Mouse (Mus musculus) stomach, postnatal 0 days (tissue): ENCODE results near the gene Baz2a. TPM values are rescaled to one million over a fixed set of nuclear protein-coding genes. Genes with fewer than 3 reads are reported as not detected.

Source experiments
- ATAC-seq: fragments of 200-750 bp; cut with Nextera tagmentation; 2 replicates; pipeline ENCODE4 v1.8.0; 2017; ENCODE audit not compliant: low FRiP score, low TSS enrichment
- DNase-seq: peaks from one replicate; pipeline ENCODE4 v3.0.0-alpha.2; 2016; ENCODE audit warnings: low spot score
- H3K27ac ChIP-seq: fragments of 300-500 bp; sonication (generic); replicated peaks from 2 replicates; pipeline ENCODE4 v1.5.1; 2014; ENCODE audit warnings: mild to moderate bottlenecking, control low read depth
- H3K27me3 ChIP-seq: fragments of 300-500 bp; sonication (generic); 2 replicates; pipeline ENCODE4 v1.6.1; 2014; ENCODE audit warnings: low read length; ENCODE audit not compliant: control insufficient read depth, insufficient read depth
- H3K36me3 ChIP-seq: fragments of 300-500 bp; sonication (generic); 2 replicates; pipeline ENCODE4 v1.6.1; 2014; ENCODE audit warnings: low read length, mixed read lengths; ENCODE audit not compliant: control insufficient read depth, insufficient read depth
- H3K4me1 ChIP-seq: fragments of 300-500 bp; sonication (generic); replicated peaks from 2 replicates; pipeline ENCODE4 v1.6.1; 2014; ENCODE audit warnings: antibody characterized with exemption; ENCODE audit not compliant: control insufficient read depth, insufficient read depth
- H3K4me2 ChIP-seq: fragments of 300-500 bp; sonication (generic); replicated peaks from 2 replicates; pipeline ENCODE4 v1.6.1; 2014; ENCODE audit warnings: low read depth, mild to moderate bottlenecking, control low read depth, moderate library complexity
- H3K4me3 ChIP-seq: fragments of 300-500 bp; sonication (generic); 2 replicates; pipeline ENCODE4 v1.5.1; 2014; ENCODE audit warnings: low read depth, low read length, control low read depth
- H3K9ac ChIP-seq: fragments of 300-500 bp; sonication (generic); 2 replicates; pipeline ENCODE4 v1.6.1; 2014; ENCODE audit warnings: mild to moderate bottlenecking, low read length, control low read depth, mixed read lengths
- H3K9me3 ChIP-seq: fragments of 300-500 bp; sonication (generic); 2 replicates; pipeline ENCODE4 v1.6.1; 2016; ENCODE audit warnings: low read length; ENCODE audit not compliant: control insufficient read depth
- CTCF ChIP-seq: IDR thresholded peaks from 2 replicates; pipeline ENCODE4 v1.5.1; 2016; ENCODE audit warnings: antibody characterized with exemption, low read depth, mild to moderate bottlenecking, moderate library complexity
- EP300 ChIP-seq: optimal IDR thresholded peaks from 2 replicates; pipeline ENCODE3; 2016; ENCODE audit warnings: antibody characterized with exemption
- whole genome bisulfite sequencing: fragments of 180-500 bp; shearing (Covaris S2); extraction: QIAGEN DNeasy Blood & Tissue Kit; methylation state at CpG from one replicate; pipeline ENCODE4 v1.1.7; 2014; 5-methylcytosine and 5-hydroxymethylcytosine counted together
- polyA plus RNA-seq: library from polyadenylated mRNA; unstranded; fragments of >200 nt; fragmentation: Nextera tagmentation; extraction: Ambion mirVana; gene quantifications from 2 replicates; pipeline ENCODE4 v1.2.1, GENCODE M21; 2015

Gene Baz2a
- polyA plus RNA-seq, 1 experiment from 2014 or later = 7.9 TPM

DNA sequence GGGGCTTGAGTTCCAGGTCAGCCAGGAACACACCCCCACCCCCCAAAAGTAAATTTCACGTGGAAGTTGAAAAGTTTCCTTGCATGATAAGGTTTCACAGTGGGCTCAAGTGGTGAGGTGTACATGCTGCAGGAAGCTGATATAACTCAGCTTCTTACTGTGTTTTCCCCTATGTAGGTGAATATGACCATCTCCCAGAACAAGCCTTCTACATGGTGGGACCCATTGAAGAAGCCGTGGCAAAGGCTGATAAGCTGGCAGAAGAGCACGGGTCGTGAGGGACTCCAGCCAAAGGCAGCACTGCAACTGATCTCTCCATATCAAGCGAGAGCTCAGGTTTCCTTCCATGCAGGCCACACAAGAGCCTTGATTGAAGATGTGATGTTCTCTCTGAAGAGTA, 1.5 kb upstream of the Baz2a start:
- ATAC-seq (no peak), DNase-seq (no peak)
- TF ChIP-seq EP300 (no peak), CTCF (no peak)
- peaks cover 35% of the 10 kb centered on the region for H3K36me3 ChIP-seq
- H3K4me1 ChIP-seq = no peaks in the 10 kb centered on the region; the same call in 1 of the 2 replicates
- no peak overlapping the region for H3K27ac ChIP-seq
- H3K4me2 ChIP-seq = no peak overlapping the region
- 53% methylated on average over 5 of the region's 5 CpGs for WGBS
- H3K9me3 ChIP-seq = no peaks in the 10 kb centered on the region
- H3K4me3 ChIP-seq = no peak overlapping the region
- no peaks in the 10 kb centered on the region for H3K27me3 ChIP-seq
- H3K9ac ChIP-seq = no peak overlapping the region

- Histone ChIP-seq H3K4me1 (no peaks in the 10 kb centered on the region; the same call in none of the 2 replicates), H3K9me3 (no peaks in the 10 kb centered on the region), H3K9ac (peak overlapping the region; percentile 89), H3K27me3 (no peaks in the 10 kb centered on the region), H3K4me3 (peak overlapping the region; percentile 85), H3K4me2 (peak overlapping the region; percentile 83), H3K36me3 (peaks cover 29% of the 10 kb centered on the region), H3K27ac (peak overlapping the region; percentile 97)
- TF ChIP-seq EP300 = no peak
- TF ChIP-seq CTCF = peak; percentile 87
- DNase-seq (peak; percentile 90), ATAC-seq (peak; percentile 67)
- WGBS = 5% methylated on average over 14 of the region's 14 CpGs
Measured at GRCm38 (mm10) chr10:128090651-128091563, 470 bp upstream of the Baz2a start.

- Histone ChIP-seq H3K4me1 (no peaks in the 10 kb centered on the region; the same call in none of the 2 replicates), H3K27me3 (no peaks in the 10 kb centered on the region), H3K4me2 (peak overlapping the region; percentile 83), H3K27ac (peak overlapping the region; percentile 97), H3K9me3 (no peaks in the 10 kb centered on the region), H3K4me3 (peak overlapping the region; percentile 85), H3K9ac (peak overlapping the region; percentile 89), H3K36me3 (peaks cover 18% of the 10 kb centered on the region)
- WGBS = under 1% methylated on average over 70 of the region's 88 CpGs
- peak; percentile 67 for ATAC-seq
- TF ChIP-seq EP300 = no peak
- peak; percentile 64 for TF ChIP-seq CTCF
- peak; percentile 92 for DNase-seq
Measured at GRCm38 (mm10) chr10:128092506-128093495, 1.4 kb downstream of the Baz2a start.

- Histone ChIP-seq H3K9ac (peak overlapping the region; percentile 89), H3K4me3 (peak overlapping the region; percentile 85), H3K9me3 (no peaks in the 10 kb centered on the region), H3K4me2 (peak overlapping the region; percentile 83), H3K27ac (peak overlapping the region; percentile 97), H3K36me3 (peaks cover 12% of the 10 kb centered on the region), H3K27me3 (no peaks in the 10 kb centered on the region), H3K4me1 (no peaks in the 10 kb centered on the region; the same call in none of the 2 replicates)
- peak; percentile 47 for DNase-seq
- ATAC-seq = no peak
- TF ChIP-seq EP300 (no peak), CTCF (no peak)
- 35% methylated on average over 13 of the region's 13 CpGs for WGBS
Measured at GRCm38 (mm10) chr10:128093496-128094294, 2.3 kb downstream of the Baz2a start.
